Mouse (Mus musculus) neural tube, embryonic 12.5 days (tissue): ENCODE measurements at regions not wholly inside any gene's neighbourhood (a gene's known extent, or its start where the extent isn't known, plus 50 kb on each side); places are given as distances from the start of the nearest gene placed in this dataset.

Experiments
- ATAC-seq: fragments of 200-750 bp; cut with Nextera tagmentation; 2 replicates; pipeline ENCODE4 v1.8.0; 2017; ENCODE audit warnings: low read depth, mild to moderate bottlenecking, moderate TSS enrichment, moderate library complexity; ENCODE audit not compliant: low FRiP score
- H3K27ac ChIP-seq: fragments of 300-500 bp; sonication (generic); 2 replicates; pipeline ENCODE4 v1.5.1; 2016
- H3K27me3 ChIP-seq: fragments of 300-500 bp; sonication (generic); replicated peaks from 2 replicates; pipeline ENCODE4 v1.6.1; 2016; ENCODE audit warnings: mild to moderate bottlenecking
- H3K36me3 ChIP-seq: fragments of 300-500 bp; sonication (generic); 2 replicates; pipeline ENCODE4 v1.6.1; 2016; ENCODE audit warnings: mild to moderate bottlenecking
- H3K4me1 ChIP-seq: fragments of 300-500 bp; sonication (generic); 2 replicates; pipeline ENCODE4 v1.6.1; 2016
- H3K4me2 ChIP-seq: fragments of 300-500 bp; sonication (generic); replicated peaks from 2 replicates; pipeline ENCODE4 v1.6.1; 2016; ENCODE audit warnings: mild to moderate bottlenecking
- H3K4me3 ChIP-seq: fragments of 300-500 bp; sonication (generic); 2 replicates; pipeline ENCODE4 v1.5.1; 2016
- H3K9ac ChIP-seq: fragments of 300-500 bp; sonication (generic); 2 replicates; pipeline ENCODE4 v1.6.1; 2016; ENCODE audit warnings: mild to moderate bottlenecking
- H3K9me3 ChIP-seq: fragments of 300-500 bp; sonication (generic); 2 replicates; pipeline ENCODE4 v1.6.1; 2016; ENCODE audit warnings: mild to moderate bottlenecking
- WGBS: fragments of 180-500 bp; shearing (Covaris S2); methylation state at CpG from one replicate; pipeline ENCODE4 v1.1.7; 2016; 5-methylcytosine and 5-hydroxymethylcytosine counted together

DNA sequence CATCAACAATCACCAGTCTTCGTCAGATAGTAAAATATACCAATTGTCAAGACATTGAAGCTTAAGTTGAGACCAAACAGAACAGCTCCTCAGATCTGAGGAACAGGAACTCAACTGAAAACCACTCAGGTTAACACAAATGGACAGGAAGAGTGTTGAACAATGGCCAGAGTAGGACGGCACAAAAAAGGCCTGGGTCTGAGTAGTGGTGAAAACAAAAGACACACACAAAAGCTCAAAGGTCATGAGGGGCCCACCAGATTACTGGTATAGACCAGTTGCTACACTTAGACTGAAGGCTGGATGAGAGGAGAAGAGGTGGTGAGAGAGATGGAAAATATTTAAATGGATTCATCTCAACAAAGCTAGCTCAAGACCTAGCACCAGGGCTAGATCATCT, 302.8 kb downstream of the Gm11361 start:
- no peak for ATAC-seq
- WGBS: 64% methylated on average over 2 of the region's 2 CpGs
- peaks cover 3% of the 10 kb centered on the region; the same call in 1 of the 2 replicates for H3K36me3 ChIP-seq

DNA sequence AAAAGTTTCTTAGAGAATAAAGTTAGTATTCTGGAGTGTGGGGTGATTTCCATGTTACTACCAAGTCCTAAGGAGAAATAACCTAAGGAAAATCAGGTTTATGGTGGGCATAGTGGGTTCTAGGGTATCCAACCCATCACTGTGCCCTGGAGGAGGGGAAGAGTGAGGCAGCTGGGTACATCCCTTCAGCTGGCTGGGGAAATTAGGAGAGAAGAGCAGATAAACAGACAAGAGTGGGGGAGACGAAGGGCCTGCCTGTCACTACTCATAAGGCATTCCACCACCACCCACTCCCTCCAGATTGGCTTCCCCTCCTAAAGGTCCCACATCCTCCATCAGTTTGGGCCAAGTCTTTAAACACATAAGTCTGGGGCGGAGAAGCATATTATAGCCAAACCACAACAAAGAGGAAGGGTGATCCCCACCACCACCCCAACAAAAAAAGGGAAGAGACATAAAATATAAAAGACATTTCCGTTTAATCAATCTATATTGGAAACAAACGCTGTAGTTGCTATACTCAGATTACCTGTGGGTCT, 299.8 kb downstream of the Gm11361 start:
- Histone ChIP-seq H3K4me2 (no peak overlapping the region), H3K9me3 (no peaks in the 10 kb centered on the region), H3K9ac (no peak overlapping the region), H3K27me3 (no peaks in the 10 kb centered on the region), H3K27ac (no peak overlapping the region), H3K36me3 (peaks cover 3% of the 10 kb centered on the region; the same call in 1 of the 2 replicates), H3K4me1 (peaks cover 24% of the 10 kb centered on the region), H3K4me3 (no peak overlapping the region)
- ATAC-seq: no peak
- WGBS: 81% methylated on average over 4 of the region's 4 CpGs

More for the DNA sequence above, 302.8 kb downstream of the Gm11361 start:
- Histone ChIP-seq H3K4me2 (no peak overlapping the region), H3K27ac (no peak overlapping the region), H3K27me3 (no peaks in the 10 kb centered on the region), H3K4me1 (peaks cover 2% of the 10 kb centered on the region; the same call in 1 of the 2 replicates), H3K4me3 (no peak overlapping the region), H3K9me3 (no peaks in the 10 kb centered on the region), H3K9ac (no peak overlapping the region)

DNA sequence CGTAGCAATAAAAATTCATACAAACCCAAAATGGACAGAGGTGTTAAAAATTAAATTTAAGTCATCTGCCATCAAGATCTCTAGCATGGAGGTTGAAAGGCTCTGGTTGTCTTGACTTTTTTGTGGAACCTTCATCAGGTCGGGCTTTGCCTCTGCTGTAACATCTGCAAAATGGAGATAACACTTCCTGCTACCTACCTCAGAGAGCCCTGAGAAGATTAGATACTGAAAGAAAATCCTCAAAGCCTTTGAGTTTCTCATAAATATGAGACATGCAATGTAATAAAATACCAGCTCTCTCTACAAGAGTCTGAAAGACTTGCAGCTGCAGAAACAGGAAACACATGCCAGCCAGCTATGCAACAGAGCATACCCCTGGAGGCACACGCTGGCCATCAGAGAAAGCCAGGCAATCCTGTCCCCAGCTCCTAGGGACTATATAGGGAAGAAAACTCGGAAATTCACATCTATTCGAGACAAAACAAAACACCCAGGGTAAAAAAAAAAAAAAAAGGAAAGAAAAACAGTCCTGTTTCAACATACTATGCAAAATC, 299.1 kb downstream of the Gm11361 start:
- H3K27me3 ChIP-seq: no peaks in the 10 kb centered on the region
- no peak for ATAC-seq
- H3K9ac ChIP-seq: no peak overlapping the region
- H3K4me2 ChIP-seq: no peak overlapping the region
- H3K4me3 ChIP-seq: no peak overlapping the region
- H3K27ac ChIP-seq: no peak overlapping the region
- peaks cover 3% of the 10 kb centered on the region; the same call in 1 of the 2 replicates for H3K36me3 ChIP-seq
- H3K9me3 ChIP-seq: no peaks in the 10 kb centered on the region
- peaks cover 24% of the 10 kb centered on the region for H3K4me1 ChIP-seq
- WGBS: 73% methylated on average over 5 of the region's 5 CpGs

DNA sequence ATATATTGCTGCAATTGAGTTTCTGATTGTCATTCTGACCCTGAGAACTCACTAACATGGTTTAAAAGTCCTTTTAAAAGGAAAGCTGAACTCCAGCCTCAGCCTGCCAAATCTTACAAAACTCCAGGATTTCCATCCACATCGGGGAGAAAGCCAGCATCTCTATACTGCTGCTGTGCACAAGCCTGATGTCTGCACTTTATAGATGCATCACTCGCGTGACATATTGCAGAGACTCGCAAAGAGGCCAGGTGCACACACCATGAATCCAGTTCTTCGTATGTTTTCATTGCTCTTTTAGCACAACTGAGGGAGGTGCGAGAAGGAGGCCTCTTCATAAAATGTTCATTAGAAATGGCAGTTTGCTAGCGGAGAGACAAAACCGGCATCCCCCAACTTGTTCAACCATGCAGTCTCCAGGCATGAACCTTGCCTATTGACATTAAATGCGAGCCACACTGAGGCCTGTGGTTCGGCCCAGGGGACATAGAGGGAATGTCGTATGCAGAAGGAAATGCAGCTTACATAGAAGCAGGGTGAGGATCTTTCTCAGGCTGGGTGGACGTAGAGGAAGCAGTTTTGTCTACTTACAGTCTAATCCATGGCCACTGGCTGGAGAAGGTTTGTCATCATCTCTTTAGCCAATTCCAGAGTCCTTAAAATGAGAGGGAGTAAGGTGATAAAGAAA, 297.0 kb downstream of the Gm11361 start:
- Histone ChIP-seq H3K4me3 (no peak overlapping the region), H3K9me3 (no peaks in the 10 kb centered on the region), H3K36me3 (no peaks in the 10 kb centered on the region), H3K27me3 (no peaks in the 10 kb centered on the region), H3K9ac (no peak overlapping the region), H3K27ac (no peak overlapping the region), H3K4me2 (no peak overlapping the region), H3K4me1 (peaks cover 24% of the 10 kb centered on the region)
- ATAC-seq: no peak
- WGBS: 65% methylated on average over 12 of the region's 12 CpGs

DNA sequence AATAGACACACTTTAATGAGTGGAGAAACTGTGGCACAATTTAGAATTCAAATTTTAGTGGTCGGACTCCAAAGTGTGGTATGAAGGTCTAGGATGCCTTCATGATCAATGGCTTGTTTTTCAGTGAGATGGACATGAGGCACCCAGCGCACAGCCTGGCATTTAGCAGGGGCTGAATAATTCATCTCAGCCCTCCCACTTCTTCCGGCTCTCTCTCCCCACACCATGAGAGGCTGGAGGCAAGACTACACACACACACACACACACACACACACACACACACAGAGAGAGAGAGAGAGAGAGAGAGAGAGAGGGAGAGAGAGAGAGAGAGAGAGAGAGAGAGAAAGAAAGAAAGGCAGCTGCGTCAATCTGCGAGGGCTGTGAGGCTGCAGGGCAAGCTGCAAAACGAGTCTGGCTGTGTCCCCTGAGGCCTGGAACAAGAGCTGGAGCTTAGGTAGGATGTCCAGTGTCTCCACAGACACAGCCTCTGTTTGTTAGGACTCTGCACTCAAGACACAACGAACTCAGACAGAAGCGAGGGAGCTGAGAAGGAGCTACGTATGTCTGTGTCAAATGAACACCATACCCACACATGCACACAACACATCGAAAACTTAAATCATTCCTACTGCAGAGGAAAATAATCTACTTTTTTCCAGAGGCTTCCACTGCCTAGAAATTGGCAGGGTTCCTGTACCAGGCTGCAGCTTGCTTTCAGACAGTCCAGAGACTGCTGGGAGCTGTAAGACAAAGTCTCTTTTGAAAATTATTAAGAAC, 295.8 kb downstream of the Gm11361 start:
- Histone ChIP-seq H3K36me3 (no peaks in the 10 kb centered on the region), H3K9me3 (no peaks in the 10 kb centered on the region), H3K27ac (peak overlapping the region; percentile 54; the same call in 1 of the 2 replicates), H3K4me3 (no peak overlapping the region), H3K27me3 (no peaks in the 10 kb centered on the region), H3K4me1 (peaks cover 24% of the 10 kb centered on the region), H3K9ac (no peak overlapping the region), H3K4me2 (peak overlapping the region; percentile 3; the same call in 1 of the 2 replicates)
- 0 out of 2 replicates have a peak, but pooled peaks have one; percentile 63 for ATAC-seq
- WGBS: 35% methylated on average over 10 of the region's 10 CpGs

DNA sequence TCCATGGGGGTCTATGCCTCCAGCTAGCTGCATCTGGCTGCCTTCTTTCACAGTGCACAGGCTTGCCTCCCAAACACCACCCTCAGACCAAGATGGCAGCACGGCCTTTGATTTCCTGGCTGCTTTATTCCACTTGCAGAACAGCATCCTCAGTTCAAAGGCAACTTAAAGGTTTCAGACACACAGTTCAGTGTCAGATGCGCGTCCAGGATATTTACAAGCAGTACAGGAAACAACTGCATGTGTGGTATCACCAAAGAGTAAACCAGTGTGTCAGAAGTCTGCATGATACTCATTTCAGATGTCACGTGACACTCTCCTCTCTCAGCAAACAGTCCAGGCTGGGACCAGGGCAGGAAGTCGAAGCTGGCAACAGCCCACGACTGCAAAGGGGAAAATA, 294.2 kb downstream of the Gm11361 start:
- WGBS: 87% methylated on average over 6 of the region's 6 CpGs
- Histone ChIP-seq H3K27ac (no peak overlapping the region), H3K36me3 (no peaks in the 10 kb centered on the region), H3K9me3 (no peaks in the 10 kb centered on the region), H3K4me2 (no peak overlapping the region), H3K27me3 (no peaks in the 10 kb centered on the region), H3K4me3 (no peak overlapping the region), H3K9ac (no peak overlapping the region), H3K4me1 (peaks cover 24% of the 10 kb centered on the region)
- ATAC-seq: no peak

DNA sequence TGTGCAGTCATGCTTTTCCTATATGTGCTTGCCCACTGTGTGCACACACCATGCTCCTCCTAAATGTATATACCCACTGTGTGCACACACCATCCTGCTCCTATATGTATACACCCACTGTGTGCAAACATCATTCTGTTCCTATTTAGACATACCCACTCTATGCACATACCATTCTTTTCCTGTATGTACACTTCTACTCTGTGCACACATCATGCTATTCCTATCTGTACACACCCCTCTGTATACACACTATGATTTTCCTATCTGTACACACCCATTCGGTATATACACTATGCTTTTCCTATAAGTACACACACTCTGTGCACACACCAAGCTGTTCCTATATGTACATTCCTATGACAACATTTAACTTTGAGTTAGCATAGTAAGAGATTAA, 288.5 kb downstream of the Gm11361 start:
- WGBS: 91% methylated on average over 1 of the region's 1 CpGs
- H3K4me2 ChIP-seq: no peak overlapping the region
- H3K27me3 ChIP-seq: no peaks in the 10 kb centered on the region
- no peak overlapping the region for H3K27ac ChIP-seq
- H3K9ac ChIP-seq: no peak overlapping the region
- ATAC-seq: 0 out of 2 replicates have a peak, but pooled peaks have one; percentile 26
- H3K4me1 ChIP-seq: peaks cover 18% of the 10 kb centered on the region
- no peaks in the 10 kb centered on the region for H3K36me3 ChIP-seq
- no peak overlapping the region for H3K4me3 ChIP-seq
- H3K9me3 ChIP-seq: no peaks in the 10 kb centered on the region

DNA sequence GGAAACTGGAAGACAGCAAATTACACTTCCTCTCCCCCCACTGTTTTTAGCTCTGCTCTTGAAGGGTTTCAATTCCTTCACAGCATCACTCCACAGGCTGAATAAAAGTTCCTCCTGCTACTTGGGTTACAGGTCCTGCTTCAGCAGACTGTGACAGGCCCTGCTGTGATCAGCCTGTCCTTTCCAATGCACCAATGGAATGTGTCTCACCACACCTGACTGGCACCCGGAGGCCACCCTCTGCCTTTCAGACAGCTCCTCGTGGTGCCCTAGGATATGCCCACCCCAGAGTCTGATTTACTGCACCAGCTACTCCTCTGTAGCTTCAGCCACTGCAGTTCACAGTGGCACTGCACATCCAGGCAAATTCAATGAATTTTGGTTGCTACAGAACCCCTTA, 288.0 kb downstream of the Gm11361 start:
- H3K4me2 ChIP-seq: no peak overlapping the region
- H3K9ac ChIP-seq: no peak overlapping the region
- no peaks in the 10 kb centered on the region for H3K9me3 ChIP-seq
- peaks cover 18% of the 10 kb centered on the region for H3K4me1 ChIP-seq
- no peaks in the 10 kb centered on the region for H3K36me3 ChIP-seq
- H3K27ac ChIP-seq: no peak overlapping the region
- H3K27me3 ChIP-seq: no peaks in the 10 kb centered on the region
- ATAC-seq: 0 out of 2 replicates have a peak, but pooled peaks have one; percentile 15
- no peak overlapping the region for H3K4me3 ChIP-seq
- 37% methylated on average over 2 of the region's 2 CpGs for WGBS

DNA sequence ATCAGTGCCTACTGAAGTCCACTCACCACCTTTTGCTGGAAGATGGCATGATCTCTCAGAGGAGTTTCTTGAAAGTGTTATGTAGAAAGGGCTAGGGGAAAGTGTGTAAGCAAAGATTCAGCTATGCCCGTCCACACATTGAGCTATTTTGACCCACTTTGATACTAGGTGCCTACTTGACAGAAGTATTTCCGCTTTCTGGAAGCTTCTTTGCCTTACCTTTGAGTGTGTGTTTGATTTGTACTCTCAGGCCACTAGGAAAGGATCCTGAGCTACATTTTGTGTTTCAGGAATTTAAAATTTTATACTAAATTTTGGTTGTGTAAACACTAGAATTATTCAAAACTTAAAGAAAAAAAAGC, 287.5 kb downstream of the Gm11361 start:
- Histone ChIP-seq H3K9ac (no peak overlapping the region), H3K27ac (no peak overlapping the region), H3K27me3 (no peaks in the 10 kb centered on the region), H3K4me1 (peaks cover 18% of the 10 kb centered on the region), H3K36me3 (no peaks in the 10 kb centered on the region), H3K4me3 (no peak overlapping the region), H3K4me2 (peak overlapping the region; percentile 42; the same call in 1 of the 2 replicates), H3K9me3 (no peaks in the 10 kb centered on the region)
- 0 out of 2 replicates have a peak, but pooled peaks have one; percentile 8 for ATAC-seq
- 73% methylated on average over 2 of the region's 2 CpGs for WGBS

DNA sequence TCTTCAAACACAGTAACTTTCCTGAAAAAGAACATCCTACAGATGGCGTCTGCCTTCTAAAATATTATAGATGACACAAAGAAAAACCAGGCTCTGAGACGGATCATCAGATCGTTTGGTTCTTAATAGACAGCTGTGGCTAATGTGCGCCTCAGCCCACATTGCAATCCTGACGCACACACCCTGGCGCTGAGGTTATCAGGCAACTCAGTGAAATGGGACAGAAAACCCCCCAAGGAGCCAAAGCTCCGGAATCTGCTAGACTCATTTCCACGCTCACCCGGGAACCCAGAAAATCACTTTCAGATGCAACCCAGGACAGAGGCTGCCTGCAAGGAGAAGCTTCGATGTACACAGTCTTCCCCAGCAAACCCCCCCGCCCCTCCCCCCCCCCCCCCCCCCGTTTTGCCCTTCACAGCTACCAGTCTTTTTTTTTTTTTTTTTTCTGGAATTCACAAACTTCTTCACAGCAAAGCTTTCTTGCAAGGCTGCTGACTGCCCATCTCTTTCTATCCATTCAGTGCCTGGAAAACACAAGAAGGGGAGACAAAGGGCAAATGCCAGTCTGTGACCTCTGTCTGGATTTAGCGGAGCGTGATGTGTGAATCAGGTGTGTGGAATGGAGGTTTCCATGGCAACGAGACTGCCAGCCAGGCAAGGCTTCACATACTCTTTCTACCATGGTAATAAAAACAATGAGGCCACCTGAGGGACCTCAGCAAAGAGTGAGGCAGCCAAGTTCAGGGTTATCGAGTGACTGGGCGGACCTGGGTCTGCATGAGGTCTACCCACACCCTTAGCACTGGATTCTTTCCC, 286.9 kb downstream of the Gm11361 start:
- Histone ChIP-seq H3K36me3 (no peaks in the 10 kb centered on the region), H3K9ac (0 out of 2 replicates have a peak overlapping the region, but pooled peaks have one; percentile 26), H3K27me3 (no peaks in the 10 kb centered on the region), H3K4me1 (peaks cover 18% of the 10 kb centered on the region), H3K4me2 (peak overlapping the region; percentile 42), H3K27ac (peak overlapping the region; percentile 27; the same call in 1 of the 2 replicates), H3K9me3 (no peaks in the 10 kb centered on the region), H3K4me3 (no peak overlapping the region)
- ATAC-seq: peak; percentile 69
- WGBS: 14% methylated on average over 14 of the region's 17 CpGs

DNA sequence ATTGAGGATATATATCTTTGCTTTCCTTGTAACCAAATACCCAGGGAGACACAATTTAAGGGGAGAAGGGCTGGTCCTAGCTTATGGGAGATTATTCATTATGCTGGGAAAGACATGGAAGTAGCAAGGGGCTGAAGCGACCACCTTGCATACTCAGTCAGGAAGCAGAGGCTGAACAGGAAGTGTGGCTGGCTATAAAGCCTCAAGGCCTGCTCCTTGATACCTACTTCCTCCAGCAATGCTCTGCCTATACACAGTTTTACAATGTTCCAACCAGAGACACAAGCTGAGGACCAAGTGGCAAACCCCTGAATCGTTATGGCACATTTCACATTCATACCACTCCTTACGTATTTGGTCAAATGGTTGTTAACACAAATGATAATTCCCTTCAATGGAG, 284.3 kb downstream of the Gm11361 start:
- ATAC-seq: no peak

More for the DNA sequence above, 284.3 kb downstream of the Gm11361 start:
- Histone ChIP-seq H3K27me3 (no peaks in the 10 kb centered on the region), H3K4me3 (no peak overlapping the region), H3K36me3 (0 out of 2 replicates have a peak, but pooled peaks cover 5% of the 10 kb centered on the region), H3K4me1 (peaks cover 18% of the 10 kb centered on the region), H3K9me3 (0 out of 2 replicates have a peak, but pooled peaks cover 10% of the 10 kb centered on the region), H3K27ac (no peak overlapping the region), H3K9ac (no peak overlapping the region), H3K4me2 (no peak overlapping the region)
- 90% methylated on average over 3 of the region's 3 CpGs for WGBS
